Mouse (Mus musculus) layer of hippocampus, postnatal 10 days (tissue): ENCODE data around the gene Akt1s1. TPM values are rescaled to one million over a fixed set of nuclear protein-coding genes. Genes with fewer than 3 reads are reported as not detected.

Source experiments
- DNase-seq, 2 experiments: peaks; one replicate each; pipeline ENCODE4 v3.0.0; 2021; ENCODE audit warnings: low spot score in 2 of 2
- total RNA-seq, 2 experiments: library from RNA; stranded (reverse); gene quantifications; 2 replicates each; pipeline ENCODE4 v1.2.3; 2021

Gene Akt1s1
- total RNA-seq, 2 experiments from 2014 or later = 85.8 to 95.5 TPM

DNA sequence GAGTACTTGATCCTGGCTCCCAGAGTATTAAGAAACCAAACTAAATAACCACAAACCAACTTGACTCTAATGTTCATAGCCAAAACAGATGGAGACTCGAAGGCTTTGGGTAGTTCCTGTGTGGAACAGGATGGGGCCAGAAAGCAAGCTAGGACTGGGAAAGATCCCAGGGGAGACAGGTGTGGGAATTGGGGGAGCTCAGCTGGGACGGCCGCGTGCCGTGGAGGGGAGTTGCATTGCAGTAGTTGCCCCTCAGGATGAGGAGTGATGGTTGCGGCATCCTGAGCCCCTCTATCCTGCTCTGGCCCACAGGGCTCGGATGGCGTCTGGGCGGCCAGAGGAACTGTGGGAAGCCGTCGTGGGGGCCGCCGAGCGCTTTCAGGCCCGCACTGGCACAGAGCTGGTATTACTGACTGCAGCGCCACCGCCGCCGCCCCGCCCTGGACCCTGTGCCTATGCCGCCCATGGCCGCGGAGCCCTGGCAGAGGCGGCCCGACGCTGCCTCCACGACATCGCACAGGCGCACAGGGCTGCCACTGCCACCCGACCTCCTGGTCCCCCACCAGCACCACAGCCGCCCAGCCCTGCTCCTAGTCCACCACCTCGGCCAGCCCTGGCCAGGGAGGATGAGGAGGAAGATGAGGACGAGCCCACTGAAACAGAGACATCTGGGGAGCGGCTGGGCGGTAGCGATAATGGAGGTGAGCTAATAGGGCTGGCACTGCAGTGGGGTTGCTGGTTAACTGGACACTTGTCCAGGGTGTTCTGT is 3.7 kb downstream of the Akt1s1 start:
- no peak for DNase-seq

DNA sequence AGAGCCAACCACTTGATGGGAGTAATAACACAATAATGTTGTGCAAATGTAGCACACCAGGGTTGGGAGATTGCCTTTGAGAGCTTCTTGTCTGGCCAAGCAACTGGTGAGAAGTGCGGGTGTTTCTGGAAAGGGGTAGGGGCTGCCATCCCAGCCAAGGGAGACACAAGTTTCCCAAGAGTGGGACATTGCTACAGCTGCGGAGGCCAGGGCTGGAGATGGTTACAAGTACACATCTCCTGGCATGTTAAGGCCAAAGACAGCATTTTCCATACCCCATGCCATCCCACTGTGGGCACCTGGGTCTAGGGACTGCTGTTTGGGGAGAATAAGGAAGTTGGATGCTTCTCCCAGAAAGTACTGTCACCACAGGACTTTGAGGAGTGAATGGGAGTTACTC is 4.3 kb downstream of the Akt1s1 start:
- no peak for DNase-seq

GRCm38 (mm10) chr7:44853596-44854355 is 5.0 kb downstream of the Akt1s1 start:
- DNase-seq = no peak

GRCm38 (mm10) chr7:44854356-44855031 is 5.7 kb downstream of the Akt1s1 start:
- DNase-seq = peak; percentile 73 to 80

DNA sequence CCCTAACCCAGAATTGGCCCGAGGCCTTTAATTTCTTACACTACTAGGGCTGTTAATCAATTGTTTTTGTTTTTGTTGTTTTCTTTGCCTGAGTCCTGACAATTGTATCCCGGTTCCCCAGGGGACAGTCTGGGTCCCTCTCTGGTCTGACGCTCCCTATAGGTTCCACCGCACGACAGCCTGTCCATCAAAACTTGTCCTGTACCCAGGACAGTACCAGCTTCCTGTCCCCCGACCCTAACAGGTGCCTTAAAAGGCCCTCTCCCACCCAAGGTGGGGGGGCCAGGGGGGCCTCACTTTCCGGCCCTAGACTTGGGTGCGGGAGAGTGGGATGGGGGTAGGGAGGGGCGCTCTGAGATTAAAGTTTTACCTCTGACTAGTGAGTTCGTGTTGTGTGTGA is 6.2 kb downstream of the Akt1s1 start:
- DNase-seq = no peak

- no peak for DNase-seq
These were observed 7.6 kb downstream of the Akt1s1 start for GRCm38 (mm10) chr7:44856265-44856916.

- DNase-seq = peak; percentile 87 to 90
These were observed 8.3 kb downstream of the Akt1s1 start, which contains the start of gene Pnkp for GRCm38 (mm10) chr7:44857042-44857552. Pnkp (plus strand) TSS chr7:44857139.

GRCm38 (mm10) chr7:44857905-44858304 is 9.1 kb downstream of the Akt1s1 start:
- DNase-seq = no peak

DNA sequence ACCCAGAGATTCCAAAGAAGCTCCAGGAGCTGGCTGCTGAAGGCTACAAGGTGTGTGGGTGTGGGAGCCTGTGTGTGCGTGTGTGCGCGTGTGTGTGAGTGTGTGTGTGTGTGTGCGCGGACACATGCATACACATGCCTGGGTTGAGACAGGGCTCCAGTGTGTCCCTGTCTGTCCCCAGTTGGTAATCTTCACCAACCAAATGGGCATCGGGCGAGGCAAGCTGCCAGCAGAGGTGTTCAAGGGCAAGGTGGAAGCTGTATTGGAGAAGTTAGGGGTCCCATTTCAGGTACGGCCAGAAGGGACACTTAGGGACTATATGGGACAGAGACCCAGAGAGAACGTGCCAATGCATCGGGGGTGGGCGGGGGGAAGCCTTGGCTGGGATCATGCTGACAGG is 11.1 kb downstream of the Akt1s1 start:
- no peak for DNase-seq

DNA sequence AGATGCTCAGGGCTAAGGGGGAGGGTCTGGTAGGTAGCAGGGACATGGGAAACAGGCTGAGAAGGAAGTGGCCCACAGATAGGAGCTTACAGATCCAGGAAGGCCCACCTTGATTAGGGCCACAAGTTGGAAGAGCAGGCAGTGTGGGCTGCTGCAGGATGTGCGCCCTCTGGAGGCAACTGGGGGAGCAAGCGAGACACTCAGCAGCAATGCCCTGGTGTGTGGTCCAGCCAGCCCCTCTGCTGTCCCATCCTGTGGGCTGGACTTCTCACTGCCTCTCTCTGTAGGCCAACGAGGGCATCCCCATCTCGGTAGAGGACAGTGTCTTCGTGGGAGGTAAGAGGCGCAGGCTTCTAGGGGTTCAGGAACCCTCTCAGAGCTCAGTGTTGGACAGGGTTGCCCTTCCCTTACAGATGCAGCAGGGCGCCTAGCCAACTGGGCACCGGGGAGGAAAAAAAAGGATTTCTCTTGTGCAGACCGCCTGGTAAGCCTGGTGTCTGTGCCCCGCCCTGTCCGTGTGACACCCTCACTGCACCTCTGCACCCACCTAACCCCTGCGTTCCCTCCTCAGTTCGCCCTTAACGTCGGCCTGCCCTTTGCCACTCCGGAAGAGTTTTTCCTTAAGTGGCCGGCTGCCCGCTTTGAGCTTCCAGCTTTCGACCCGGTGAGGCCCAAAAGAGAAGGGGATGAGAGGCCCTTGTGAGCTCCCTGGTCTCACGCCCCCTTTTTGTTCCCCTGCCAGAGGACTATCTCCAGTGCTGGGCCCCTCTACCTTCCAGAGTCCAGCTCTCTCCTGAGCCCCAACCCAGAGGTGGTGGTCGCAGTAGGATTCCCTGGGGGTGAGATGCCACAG is 12.0 kb downstream of the Akt1s1 start:
- DNase-seq = peak; percentile 78 to 82

DNA sequence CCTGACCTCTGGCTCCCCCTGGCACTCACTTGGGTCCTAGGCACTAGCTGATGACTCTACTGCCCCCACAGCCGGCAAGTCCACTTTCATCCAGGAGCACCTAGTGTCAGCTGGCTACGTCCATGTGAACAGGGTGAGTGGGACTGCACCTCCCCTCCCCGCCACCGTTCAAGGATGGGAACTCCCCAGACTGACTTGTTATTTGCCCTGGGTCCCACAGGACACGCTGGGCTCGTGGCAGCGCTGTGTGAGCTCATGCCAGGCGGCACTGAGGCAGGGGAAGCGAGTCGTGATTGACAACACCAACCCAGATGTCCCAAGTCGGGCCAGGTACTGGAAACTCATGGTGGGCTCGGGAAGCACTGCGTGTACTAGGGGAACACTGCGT is 12.6 kb downstream of the Akt1s1 start:
- DNase-seq = no peak

DNA sequence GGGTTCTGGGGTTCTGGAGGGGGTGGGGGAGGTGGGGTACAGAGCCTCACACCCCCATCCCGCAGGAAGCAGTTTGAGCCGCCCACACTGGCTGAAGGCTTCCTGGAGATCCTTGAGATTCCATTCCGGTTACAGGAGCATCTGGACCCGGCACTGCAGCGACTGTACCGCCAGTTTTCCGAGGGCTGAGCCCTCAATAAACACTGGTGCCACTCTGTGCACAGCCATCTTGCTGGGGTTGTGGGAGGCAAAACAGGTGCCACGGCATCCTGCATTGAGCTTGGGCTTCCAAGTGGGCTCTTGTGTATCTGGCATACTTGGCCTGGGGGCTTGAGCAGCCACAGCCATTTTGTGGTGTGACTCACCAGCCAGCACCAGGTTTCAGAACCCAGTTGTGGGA is 13.6 kb downstream of the Akt1s1 start:
- peak in 1 of 2 experiments; percentile 28 for DNase-seq

DNA sequence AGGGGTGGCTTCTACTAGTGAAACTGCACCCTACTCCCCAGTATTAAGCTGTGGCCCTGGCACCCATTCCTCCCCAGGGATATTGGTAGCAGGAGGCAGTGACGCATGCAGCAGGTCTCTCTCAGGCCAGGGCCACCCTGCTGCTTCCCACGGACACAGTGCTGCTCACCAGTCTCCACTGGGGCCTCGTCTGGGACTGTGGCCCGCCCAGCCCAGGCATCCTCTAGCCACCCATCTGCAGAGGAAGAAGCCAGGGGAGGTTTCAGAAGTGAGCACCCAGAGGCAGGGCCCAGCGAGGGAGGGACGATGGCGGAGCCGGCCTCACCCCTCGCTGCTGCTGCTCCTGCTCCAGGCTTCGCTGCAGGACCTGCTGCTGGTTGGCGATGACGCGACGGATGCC is 14.4 kb downstream of the Akt1s1 start:
- DNase-seq = no peak

GRCm38 (mm10) chr7:44863982-44864494 is 15.2 kb downstream of the Akt1s1 start:
- no peak for DNase-seq

DNA sequence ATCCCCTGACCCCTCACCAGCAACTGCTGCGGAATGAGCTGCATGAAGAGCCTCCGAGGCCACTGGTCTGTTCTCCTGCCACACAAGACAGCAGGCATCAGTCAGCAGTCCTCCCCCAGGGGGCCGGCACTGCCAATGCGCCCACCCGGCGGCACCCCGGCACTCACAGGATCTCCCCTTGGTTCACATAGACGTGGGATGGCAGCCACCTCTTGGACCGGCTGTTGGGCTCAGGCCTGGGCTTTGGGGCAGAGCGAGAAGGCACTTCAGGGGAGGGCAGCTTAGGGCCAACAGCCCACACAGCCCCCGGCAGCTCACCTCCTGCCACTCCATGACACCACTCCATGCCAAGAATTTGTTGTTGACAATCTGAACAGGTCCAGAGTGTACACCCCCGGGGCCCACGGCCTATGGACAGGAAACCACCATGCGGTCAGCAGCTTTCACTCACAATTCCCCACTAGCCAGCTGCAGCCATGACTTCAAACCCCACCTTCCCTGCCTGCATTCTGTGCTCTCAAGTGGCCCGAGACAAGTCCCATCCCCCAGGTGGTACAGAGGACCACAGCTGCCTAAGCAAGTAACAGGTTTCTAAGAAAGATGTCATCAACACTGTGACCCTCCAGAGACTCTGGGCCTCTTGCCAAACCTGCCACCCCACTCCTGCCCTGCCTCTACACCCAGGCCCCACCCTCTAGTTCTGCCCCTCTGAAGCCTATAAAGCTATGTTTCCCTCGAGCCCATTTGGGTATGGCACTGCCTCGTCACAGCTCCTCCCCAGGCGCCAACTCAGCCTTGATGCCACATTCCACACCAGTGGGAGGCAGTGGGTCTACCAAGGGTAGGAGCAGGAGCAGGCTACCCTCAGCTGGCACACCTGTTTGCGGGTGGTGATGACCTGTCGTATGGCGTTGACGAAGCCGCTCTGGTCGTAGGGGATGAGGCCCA is 16.1 kb downstream of the Akt1s1 start:
- no peak for DNase-seq

DNA sequence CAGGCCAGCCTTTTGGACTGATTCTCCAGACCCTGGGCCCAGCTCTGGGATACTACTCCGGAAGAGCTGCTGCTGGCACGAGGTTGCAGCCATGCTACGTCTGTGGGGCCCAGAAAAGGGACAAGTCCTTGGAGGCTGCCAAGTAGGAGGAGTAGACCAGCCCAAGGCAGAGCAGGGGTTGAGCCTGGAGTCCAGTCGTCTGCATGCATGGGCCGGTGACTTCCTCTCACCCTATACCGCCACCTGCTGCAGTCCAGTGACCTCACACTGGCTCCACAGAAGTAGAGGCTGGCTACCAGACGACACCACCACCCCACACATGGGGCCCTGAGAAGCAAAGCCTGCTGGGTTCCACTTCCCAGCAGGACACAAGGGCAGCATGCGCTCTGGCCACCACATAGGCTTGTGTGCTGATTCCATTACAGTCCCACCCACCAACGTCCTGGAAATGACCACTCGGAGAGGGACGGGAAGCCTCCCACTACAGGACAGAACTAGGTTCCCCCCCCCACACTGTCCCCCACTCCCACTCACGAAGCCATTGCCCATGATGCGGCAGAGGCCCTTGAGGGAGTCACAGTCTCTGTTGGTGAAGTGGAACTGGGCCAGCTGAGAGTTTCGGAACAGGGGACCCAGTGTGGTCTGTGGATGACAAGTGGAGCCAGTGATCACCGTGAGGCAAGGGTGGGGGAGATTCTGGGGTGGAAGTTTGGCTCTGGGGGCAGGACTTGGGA is 17.7 kb downstream of the Akt1s1 start:
- DNase-seq = peak in 1 of 2 experiments; percentile 47

GRCm38 (mm10) chr7:44867010-44867702 is 18.4 kb downstream of the Akt1s1 start:
- no peak for DNase-seq

DNA sequence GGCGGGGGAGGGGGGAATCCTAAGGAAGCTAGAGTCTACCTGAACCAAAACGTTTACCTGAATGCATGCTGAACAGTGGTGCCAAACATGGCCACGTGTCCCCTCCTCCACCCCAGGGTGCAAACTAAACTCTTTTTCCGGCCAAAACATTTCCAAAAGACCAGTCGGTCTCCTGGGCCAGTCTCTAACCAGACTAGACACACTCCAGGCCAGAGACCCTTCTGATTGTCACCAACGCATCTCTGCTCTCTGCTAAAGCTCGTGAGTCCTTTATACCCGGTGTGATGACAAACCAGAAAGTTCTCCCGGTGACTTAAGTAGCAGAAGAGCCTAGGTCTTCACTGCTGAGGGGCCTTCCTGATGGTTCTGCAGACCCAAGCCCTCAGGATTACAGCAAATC is 19.0 kb downstream of the Akt1s1 start:
- DNase-seq = no peak
